Mouse (Mus musculus) embryo, embryonic 9.5 days (tissue): ENCODE data around the gene Dock8.
A peak's percentile ranks its signal among the peaks of the same experiment; 100 is the strongest.

ENCODE experiments used
- DNase-seq: peaks from one replicate; pipeline ENCODE4 v3.0.0-alpha.2; 2017; ENCODE audit errors: extremely low spot score

Dock8 gene

GRCm38 (mm10) chr19:25187681-25188080 is 188.3 kb downstream of the Dock8 start:
- DNase-seq, result no peak

GRCm38 (mm10) chr19:25193751-25194150 is 194.4 kb downstream of the Dock8 start:
- DNase-seq, result no peak

- no peak for DNase-seq
Measured at GRCm38 (mm10) chr19:25200081-25200860, 200.9 kb downstream of the Dock8 start.

- no peak for DNase-seq
Measured at GRCm38 (mm10) chr19:25203077-25203476, 203.7 kb downstream of the Dock8 start.

- DNase-seq, result no peak
Measured at GRCm38 (mm10) chr19:25206969-25207368, 207.6 kb downstream of the Dock8 start.

GRCm38 (mm10) chr19:25207731-25208361 is 208.5 kb downstream of the Dock8 start:
- peak; percentile 69 for DNase-seq

- no peak for DNase-seq
Measured at GRCm38 (mm10) chr19:25208596-25209110, 209.3 kb downstream of the Dock8 start.

GRCm38 (mm10) chr19:25220611-25221010 is 221.3 kb downstream of the Dock8 start:
- DNase-seq, result no peak

- no peak for DNase-seq
Measured at GRCm38 (mm10) chr19:25221964-25222640, 222.8 kb downstream of the Dock8 start.

GRCm38 (mm10) chr19:25230058-25230974 is 231.0 kb downstream of the Dock8 start:
- DNase-seq, result no peak

- DNase-seq, result no peak
Measured at GRCm38 (mm10) chr19:25230975-25231334, 231.6 kb downstream of the Dock8 start.

GRCm38 (mm10) chr19:25232032-25232431 is 232.7 kb downstream of the Dock8 start:
- DNase-seq, result no peak

GRCm38 (mm10) chr19:25236596-25237491 is 237.5 kb downstream of the Dock8 start, which contains the start of gene Kank1:
TSS of gene Kank1 (plus strand) at chr19:25236975.
- DNase-seq, result peak; percentile 87

- DNase-seq, result peak; percentile 83
Measured at GRCm38 (mm10) chr19:25237492-25238040, 238.2 kb downstream of the Dock8 start.

GRCm38 (mm10) chr19:25238121-25238520 is 238.8 kb downstream of the Dock8 start:
- DNase-seq, result peak; percentile 15

GRCm38 (mm10) chr19:25243566-25243965 is 244.2 kb downstream of the Dock8 start:
- no peak for DNase-seq

- DNase-seq, result no peak
Measured at GRCm38 (mm10) chr19:25246062-25246461, 246.7 kb downstream of the Dock8 start.

- no peak for DNase-seq
Measured at GRCm38 (mm10) chr19:25247858-25248552, 248.7 kb downstream of the Dock8 start.

- DNase-seq, result no peak
Measured at GRCm38 (mm10) chr19:25249230-25249629, 249.9 kb downstream of the Dock8 start.
